ENCODE assay signal across 11 mouse cellular contexts in the genomic region with DNA sequence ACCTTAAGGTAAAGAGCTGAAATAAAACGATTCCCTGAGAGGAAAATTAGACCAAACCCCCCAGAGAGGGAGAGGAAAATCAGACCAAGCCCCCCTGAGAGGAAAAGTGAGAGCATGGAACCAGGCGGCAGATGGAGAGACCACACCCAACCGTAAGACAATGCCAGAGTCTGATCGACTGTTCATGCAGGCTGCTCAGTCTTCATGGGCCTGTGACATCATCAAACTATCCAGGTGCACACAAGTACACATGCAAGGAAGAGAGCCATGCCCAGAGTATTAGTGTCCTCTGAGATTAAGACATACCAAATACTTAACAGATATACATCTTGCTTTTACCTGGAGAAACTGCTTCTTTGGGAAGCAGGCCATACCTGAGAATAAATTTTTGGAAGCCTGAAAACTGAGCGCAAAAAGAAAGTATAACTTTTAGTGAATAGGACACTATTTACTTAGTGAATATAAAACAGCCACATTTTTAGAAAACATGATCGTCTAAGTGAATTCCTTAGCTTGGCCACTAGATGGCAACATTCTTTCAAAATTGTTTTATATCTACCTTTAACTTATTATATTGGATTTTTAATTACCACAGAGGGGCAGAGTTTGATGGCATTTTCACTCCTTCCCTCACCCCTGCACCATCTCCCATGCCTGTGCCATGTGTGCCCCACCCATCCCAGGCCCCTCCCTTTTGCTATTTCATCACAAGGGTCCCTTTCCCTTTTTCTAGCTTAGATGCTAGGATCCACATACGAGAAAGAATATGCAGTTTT. TPM values are rescaled to one million over a fixed set of nuclear protein-coding genes. Genes with fewer than 3 reads are reported as not detected.
DNase-seq lines count a peak whose midpoint lies in the region; ATAC-seq and TF ChIP-seq lines count a peak whose summit lies in the region.
"Had no signal": no experiment of that assay in that cellular context is flagged by ENCODE, and none has a peak within 500 bp of the region (broad histone marks: within the 10 kb centered on the region; RNA-seq: fewer than 3 reads in every experiment).

No protein-coding gene starts in this region.

- peak; percentile 76 for DNase-seq in kidney, postnatal 0 days (ENCODE audit: low spot score)
- peak; percentile 62 for DNase-seq in NIH3T3 (ENCODE audit: low read depth)
- DNase-seq in urinary bladder, postnatal 14 days (ENCODE audit: low spot score) = no peak
- no peak for DNase-seq in spleen, postnatal 4 days (ENCODE audit: low spot score in 2 of 2)
- DNase-seq in ovary, postnatal 10 days (ENCODE audit: low spot score) = no peak
- DNase-seq: adrenal gland, postnatal 14 days; kidney, postnatal 36 days had no signal

- H3K9ac ChIP-seq in kidney, postnatal 0 days (ENCODE audit: low read depth, low read length) = no peak overlapping the region
- no peak overlapping the region for H3K9ac ChIP-seq in kidney, embryonic 16.5 days (replicated peaks; ENCODE audit: low read length)
- H3K9ac ChIP-seq: neural tube, embryonic 13.5 days had no signal

- H3K9me3 ChIP-seq in kidney, postnatal 0 days (replicated peaks; ENCODE audit: low read length) = no peaks in the 10 kb centered on the region
- no peaks in the 10 kb centered on the region for H3K9me3 ChIP-seq in kidney, embryonic 16.5 days (ENCODE audit: low read length)
- H3K9me3 ChIP-seq: neural tube, embryonic 13.5 days had no signal

- 50% methylated on average over 7 of the region's 7 CpGs for WGBS in kidney, postnatal 0 days
- 51% methylated on average over 7 of the region's 7 CpGs for WGBS in kidney, embryonic 16.5 days

- H3K36me3 ChIP-seq in kidney, postnatal 0 days (ENCODE audit: insufficient read depth, low read length) = no peaks in the 10 kb centered on the region
- H3K36me3 ChIP-seq in kidney, embryonic 16.5 days (ENCODE audit: insufficient read depth, low read length) = no peaks in the 10 kb centered on the region
- H3K36me3 ChIP-seq: neural tube, embryonic 13.5 days had no signal

- H3K27me3 ChIP-seq in kidney, postnatal 0 days (ENCODE audit: insufficient read depth, low read length) = no peaks in the 10 kb centered on the region
- no peaks in the 10 kb centered on the region for H3K27me3 ChIP-seq in kidney, embryonic 16.5 days (ENCODE audit: insufficient read depth, low read length)
- H3K27me3 ChIP-seq: neural tube, embryonic 13.5 days had no signal

- H3K4me3 ChIP-seq in kidney, postnatal 0 days (replicated peaks; ENCODE audit: low read depth, low read length) = no peak overlapping the region
- H3K4me3 ChIP-seq in kidney, embryonic 16.5 days (ENCODE audit: low read length) = no peak overlapping the region
- H3K4me3 ChIP-seq: neural tube, embryonic 13.5 days had no signal

- ATAC-seq in kidney, postnatal 0 days (replicated peaks; ENCODE audit: low FRiP score, low read depth) = no peak
- no peak for ATAC-seq in kidney, embryonic 16.5 days (ENCODE audit: low FRiP score, low TSS enrichment)
- peak; percentile 54 for ATAC-seq in CD4-positive, CD25-positive, alpha-beta regulatory T cell, adult 4 months
- ATAC-seq in megakaryocyte, adult 5-6 weeks (ENCODE audit: poor library complexity, severe bottlenecking) = peak; percentile 33

- H3K4me2 ChIP-seq in kidney, postnatal 0 days (ENCODE audit: low read length) = no peak overlapping the region
- no peak overlapping the region for H3K4me2 ChIP-seq in kidney, embryonic 16.5 days (replicated peaks; ENCODE audit: low read depth, low read length)
- H3K4me2 ChIP-seq: neural tube, embryonic 13.5 days had no signal

- no peak overlapping the region for H3K27ac ChIP-seq in kidney, postnatal 0 days
- no peak overlapping the region for H3K27ac ChIP-seq in kidney, embryonic 16.5 days (ENCODE audit: low read length)
- H3K27ac ChIP-seq: neural tube, embryonic 13.5 days had no signal

- H3K4me1 ChIP-seq in kidney, postnatal 0 days (replicated peaks; ENCODE audit: insufficient read depth, low read length) = no peaks in the 10 kb centered on the region
- no peaks in the 10 kb centered on the region for H3K4me1 ChIP-seq in kidney, embryonic 16.5 days (ENCODE audit: insufficient read depth, low read length)
- H3K4me1 ChIP-seq: neural tube, embryonic 13.5 days had no signal

- peak; percentile 72 for TF ChIP-seq CTCF in kidney, postnatal 0 days (IDR thresholded peaks at IDR 0.05; ENCODE audit: low read depth)

RNA-seq across cellular contexts. Expression of a gene that starts 15.5 kb away (rescaled TPM):
- 21.0 and 22.2 TPM in 2 replicates for polyA plus RNA-seq in kidney, postnatal 0 days (2015; fragmentation: Nextera tagmentation; extraction: Ambion mirVana)
- 26.9 and 28.4 TPM in 2 replicates for polyA plus RNA-seq in kidney, embryonic 16.5 days (2015; fragmentation: Nextera tagmentation; extraction: Ambion mirVana)
- polyA plus RNA-seq in CD4-positive, CD25-positive, alpha-beta regulatory T cell, adult 4 months (2017; shearing (Covaris generic)) = 1 to 10 TPM; 5.9 to 8.2 TPM
- total RNA-seq in megakaryocyte, adult 5-6 weeks (2015) = 6.2 and 7.5 TPM in 2 replicates
- total RNA-seq in megakaryocyte, adult 5-6 weeks (2017) = 8.3 and 17.5 TPM in 2 replicates

Comparison
In these comparisons a context has a peak if more than half of its experiments do, and no peak if none do; other contexts are left out.
1. ATAC-seq: peak in CD4-positive, CD25-positive, alpha-beta regulatory T cell, adult 4 months (single experiment) and megakaryocyte, adult 5-6 weeks (single experiment); none in kidney, postnatal 0 days (single experiment) and kidney, embryonic 16.5 days (single experiment).
2. DNase-seq: peak in kidney, postnatal 0 days (single experiment) and NIH3T3 (single experiment); none in urinary bladder, postnatal 14 days (single experiment), spleen, postnatal 4 days (0 of 2) and ovary, postnatal 10 days (single experiment).